Mouse (Mus musculus): ENCODE measurements around the gene 9930022D16Rik. TPM values are rescaled to one million over a fixed set of nuclear protein-coding genes. Genes with fewer than 3 reads are reported as not detected.

Gene 9930022D16Rik
- polyA plus RNA-seq, 1 experiment: not detected

DNA sequence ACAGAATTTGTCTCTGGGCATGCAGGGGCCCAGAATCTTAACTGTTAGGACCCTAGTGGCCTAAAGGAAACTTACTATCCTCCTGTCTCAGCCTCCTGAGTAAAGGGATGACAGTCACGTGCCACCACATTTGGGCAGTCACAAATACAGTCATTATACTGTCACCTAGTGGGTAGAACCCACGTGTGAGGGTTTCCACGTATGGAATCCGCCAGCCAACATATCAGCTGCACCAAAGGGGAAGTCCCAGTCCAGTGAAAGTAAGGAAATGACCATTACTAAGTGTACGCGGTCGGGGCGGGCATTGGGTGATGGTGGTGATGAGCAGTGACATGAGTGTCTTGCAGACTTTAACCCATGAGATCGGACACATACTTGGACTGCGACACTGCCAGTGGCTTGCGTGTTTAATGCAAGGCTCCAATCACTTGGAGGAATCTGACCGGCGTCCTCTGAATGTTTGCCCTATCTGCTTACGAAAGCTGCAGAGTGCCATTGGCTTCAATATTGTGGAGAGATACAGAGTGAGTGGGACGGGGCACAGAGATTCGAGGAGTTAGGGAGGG is 20.6 kb downstream of the 9930022D16Rik start:
- no peak for TF ChIP-seq GATA1 (IDR thresholded peaks at IDR 0.05; ENCODE audit: low read length)

- no peak for TF ChIP-seq GATA1 (IDR thresholded peaks at IDR 0.05; ENCODE audit: low read length)
These were observed 23.2 kb downstream of the 9930022D16Rik start for GRCm38 (mm10) chr11:109436889-109437288.

DNA sequence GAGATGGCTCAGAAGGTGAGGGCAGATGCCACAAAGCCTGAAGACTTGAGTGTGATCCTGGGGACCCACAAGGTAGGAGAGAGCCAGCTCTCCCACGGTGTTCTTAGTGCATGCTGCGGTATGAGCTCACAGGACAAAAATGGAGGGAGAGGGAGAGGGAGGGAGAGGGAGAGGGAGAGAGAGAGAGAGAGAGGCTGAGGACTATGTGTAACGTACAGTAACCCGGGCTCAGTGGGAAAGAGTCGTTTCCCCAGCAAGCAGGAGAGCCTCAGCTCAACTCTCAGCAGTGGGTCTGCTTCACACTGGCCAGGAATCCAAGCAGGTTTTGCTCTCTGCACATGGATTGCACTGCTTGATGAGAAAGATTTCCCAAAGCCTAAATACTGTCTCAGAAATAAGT is 25.5 kb downstream of the 9930022D16Rik start:
- TF ChIP-seq GATA1 (IDR thresholded peaks at IDR 0.05; ENCODE audit: low read length): no peak

DNA sequence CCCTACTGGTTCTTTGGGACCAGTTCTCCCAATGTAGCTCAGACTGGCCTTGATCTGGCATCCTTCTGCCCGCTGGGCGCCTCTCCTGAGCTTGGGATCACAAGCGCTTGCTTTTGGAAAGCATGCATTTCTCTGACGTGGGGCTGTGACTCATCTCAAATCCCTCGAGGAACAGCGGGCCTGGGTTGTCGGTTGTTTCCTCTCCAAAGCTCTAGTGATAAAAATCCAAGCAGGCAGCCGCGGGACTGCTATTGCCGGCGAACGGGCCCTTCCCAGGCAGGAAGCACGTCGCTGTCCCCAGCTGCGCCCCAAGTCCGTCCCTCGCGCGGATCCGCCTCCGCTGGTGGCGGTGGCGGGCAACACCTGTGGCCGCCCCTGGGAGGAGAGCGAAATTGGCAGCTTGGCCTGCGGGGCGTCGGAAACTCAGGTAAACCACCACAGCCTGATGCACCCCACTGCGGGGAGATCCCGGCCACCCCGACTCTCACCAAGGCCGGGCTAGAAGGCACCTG is 26.2 kb downstream of the 9930022D16Rik start:
- TF ChIP-seq GATA1 (IDR thresholded peaks at IDR 0.05; ENCODE audit: low read length): no peak

- TF ChIP-seq GATA1 (IDR thresholded peaks at IDR 0.05; ENCODE audit: low read length): no peak
These were observed 26.9 kb downstream of the 9930022D16Rik start for GRCm38 (mm10) chr11:109440641-109441040.

DNA sequence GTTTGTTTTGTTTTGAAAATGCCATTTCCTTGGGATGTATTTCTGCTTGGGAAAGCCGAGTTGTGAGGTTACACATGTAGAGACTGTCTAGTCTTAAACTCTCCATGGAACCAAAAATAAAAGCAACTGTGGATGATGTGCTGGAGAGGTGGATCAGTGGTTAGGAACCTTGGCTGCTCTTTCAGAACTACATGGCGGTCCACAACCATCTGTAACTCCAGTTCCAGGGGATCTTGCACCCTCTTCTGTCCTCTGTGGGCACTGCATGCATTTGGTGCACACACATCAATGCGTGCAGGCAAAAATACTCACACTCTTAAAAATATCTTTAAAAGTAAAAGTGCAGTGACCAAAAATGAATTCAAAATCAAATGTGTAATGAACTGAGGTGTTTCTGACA is 27.4 kb downstream of the 9930022D16Rik start:
- TF ChIP-seq GATA1 (IDR thresholded peaks at IDR 0.05; ENCODE audit: low read length): no peak

- no peak for TF ChIP-seq GATA1 (IDR thresholded peaks at IDR 0.05; ENCODE audit: low read length)
These were observed 28.5 kb downstream of the 9930022D16Rik start for GRCm38 (mm10) chr11:109442166-109442730.

- no peak for TF ChIP-seq GATA1 (IDR thresholded peaks at IDR 0.05; ENCODE audit: low read length)
These were observed 29.9 kb downstream of the 9930022D16Rik start for GRCm38 (mm10) chr11:109443468-109444263.

- no peak for TF ChIP-seq GATA1 (IDR thresholded peaks at IDR 0.05; ENCODE audit: low read length)
These were observed 30.9 kb downstream of the 9930022D16Rik start for GRCm38 (mm10) chr11:109444600-109444999.

- TF ChIP-seq GATA1 (IDR thresholded peaks at IDR 0.05; ENCODE audit: low read length): no peak
These were observed 31.8 kb downstream of the 9930022D16Rik start for GRCm38 (mm10) chr11:109445438-109446035.

- TF ChIP-seq GATA1 (IDR thresholded peaks at IDR 0.05; ENCODE audit: low read length): no peak
These were observed 37.5 kb downstream of the 9930022D16Rik start for GRCm38 (mm10) chr11:109451169-109451568.

GRCm38 (mm10) chr11:109456261-109456660 is 42.5 kb downstream of the 9930022D16Rik start:
- TF ChIP-seq GATA1 (IDR thresholded peaks at IDR 0.05; ENCODE audit: low read length): no peak

- TF ChIP-seq GATA1 (IDR thresholded peaks at IDR 0.05; ENCODE audit: low read length): no peak
These were observed 44.4 kb downstream of the 9930022D16Rik start for GRCm38 (mm10) chr11:109458165-109458564.

DNA sequence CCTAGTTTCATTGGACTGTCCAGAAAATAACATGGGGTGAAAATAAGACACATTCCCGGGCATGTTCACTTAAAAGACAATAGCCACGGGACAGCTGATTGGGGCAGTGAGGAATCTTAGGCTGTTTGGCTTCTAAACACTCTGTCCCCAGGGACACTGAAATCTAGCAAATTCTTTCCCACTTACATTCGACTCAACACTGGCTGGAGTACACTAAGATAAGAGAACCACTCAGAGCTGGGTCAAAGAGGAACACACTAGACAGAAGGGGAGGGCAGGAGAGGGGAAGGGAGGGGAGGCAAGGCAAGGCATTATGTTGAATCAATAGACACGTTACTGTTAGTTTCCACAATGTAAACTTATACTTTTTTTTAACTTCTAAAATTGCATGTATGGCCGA is 46.9 kb downstream of the 9930022D16Rik start:
- no peak for TF ChIP-seq GATA1 (IDR thresholded peaks at IDR 0.05; ENCODE audit: low read length)

- TF ChIP-seq GATA1 (IDR thresholded peaks at IDR 0.05; ENCODE audit: low read length): no peak
These were observed 51.4 kb downstream of the 9930022D16Rik start for GRCm38 (mm10) chr11:109465068-109465467.

DNA sequence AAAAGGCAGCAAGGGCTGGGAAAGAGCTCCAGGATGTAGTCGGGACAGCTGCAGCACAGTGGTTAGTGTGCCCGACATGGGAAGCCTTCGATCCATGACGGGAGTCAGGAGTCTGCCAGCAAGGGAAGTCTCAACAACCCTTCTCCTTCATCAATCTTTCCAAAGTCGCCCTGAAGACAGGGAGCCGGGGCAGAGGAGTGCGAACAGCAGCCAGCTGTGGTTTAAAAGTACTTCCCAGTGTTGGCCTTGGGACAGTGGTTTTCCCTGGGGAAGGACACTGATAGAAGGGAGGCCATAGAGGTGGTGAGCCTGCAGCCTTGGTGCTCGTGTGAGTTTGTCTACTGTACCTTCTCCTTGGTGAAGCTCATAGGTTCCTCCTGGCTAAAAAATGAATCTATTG is 53.3 kb downstream of the 9930022D16Rik start:
- no peak for TF ChIP-seq GATA1 (IDR thresholded peaks at IDR 0.05; ENCODE audit: low read length)
